Mouse (Mus musculus) C2C12 (cell line): ENCODE results near the gene Pitx3.

Source experiments
- CEBPB ChIP-seq: IDR thresholded peaks from one replicate; pipeline ENCODE4 v1.6.1; 2011; ENCODE audit warnings: low read depth, mild to moderate bottlenecking, control low read depth, moderate library complexity
- CTCF ChIP-seq: IDR thresholded peaks from one replicate; pipeline ENCODE4 v1.5.1; 2011; ENCODE audit not compliant: control insufficient read depth, insufficient read depth, insufficient read length
- MAX ChIP-seq: IDR thresholded peaks from one replicate; pipeline ENCODE4 v1.6.1; 2011; ENCODE audit warnings: mild to moderate bottlenecking, control low read depth
- MYOD1 ChIP-seq: IDR thresholded peaks from one replicate; pipeline ENCODE4 v1.6.1; 2011; ENCODE audit warnings: low read depth; ENCODE audit not compliant: control insufficient read depth, insufficient read length
- MYOG ChIP-seq: IDR thresholded peaks from one replicate; pipeline ENCODE4 v1.6.1; 2011; ENCODE audit not compliant: control insufficient read depth, insufficient read length; ENCODE audit errors: extremely low read depth
- USF1 ChIP-seq: IDR thresholded peaks from one replicate; pipeline ENCODE4 v1.6.1; 2011; ENCODE audit warnings: low read depth, mild to moderate bottlenecking, control low read depth, moderate library complexity

- TF ChIP-seq CTCF (no peak), MAX (no peak), CEBPB (no peak), MYOD1 (no peak), MYOG (no peak), USF1 (no peak)
These were observed 27.3 kb downstream of the Pitx3 start for GRCm38 (mm10) chr19:46120872-46121271.
